Mouse (Mus musculus): ENCODE data around the gene Rgs1. TPM values are rescaled to one million over a fixed set of nuclear protein-coding genes. Genes with fewer than 3 reads are reported as not detected.

Gene Rgs1
- polyA plus RNA-seq, 1 experiment from 2014 or later: not detected

- Histone ChIP-seq H3K27me3 (ENCODE audit: control insufficient read depth, insufficient read depth, low read depth, low read length) (no peaks in the 10 kb centered on the region), H3K4me2 (ENCODE audit: low read length) (no peak overlapping the region), H3K4me3 (ENCODE audit: low read depth, low read length) (no peak overlapping the region), H3K27ac (ENCODE audit: low read length) (no peak overlapping the region), H3K9ac (ENCODE audit: low read depth, low read length) (no peak overlapping the region), H3K4me1 (ENCODE audit: control insufficient read depth, insufficient read depth, low read length) (no peaks in the 10 kb centered on the region), H3K9me3 (replicated peaks; ENCODE audit: control insufficient read depth, low read length, poor library complexity, severe bottlenecking) (no peaks in the 10 kb centered on the region), H3K36me3 (ENCODE audit: control insufficient read depth, insufficient read depth, low read length) (no peaks in the 10 kb centered on the region)
- no peak for ATAC-seq
- 77% methylated on average over 3 of the region's 3 CpGs for WGBS
Measured at GRCm38 (mm10) chr1:144258779-144259178, 9.7 kb upstream of the Rgs1 start.

- Histone ChIP-seq H3K27me3 (ENCODE audit: control insufficient read depth, insufficient read depth, low read depth, low read length) (no peaks in the 10 kb centered on the region), H3K27ac (ENCODE audit: low read length) (no peak overlapping the region), H3K9ac (ENCODE audit: low read depth, low read length) (no peak overlapping the region), H3K4me2 (ENCODE audit: low read length) (no peak overlapping the region), H3K9me3 (replicated peaks; ENCODE audit: control insufficient read depth, low read length, poor library complexity, severe bottlenecking) (no peaks in the 10 kb centered on the region), H3K4me1 (ENCODE audit: control insufficient read depth, insufficient read depth, low read length) (no peaks in the 10 kb centered on the region), H3K36me3 (ENCODE audit: control insufficient read depth, insufficient read depth, low read length) (no peaks in the 10 kb centered on the region), H3K4me3 (ENCODE audit: low read depth, low read length) (no peak overlapping the region)
- no peak for ATAC-seq
- 75% methylated on average over 2 of the region's 2 CpGs for WGBS
Measured at GRCm38 (mm10) chr1:144256556-144257331, 7.7 kb upstream of the Rgs1 start.

- H3K9me3 ChIP-seq (replicated peaks; ENCODE audit: control insufficient read depth, low read length, poor library complexity, severe bottlenecking): no peaks in the 10 kb centered on the region
- H3K4me1 ChIP-seq (ENCODE audit: control insufficient read depth, insufficient read depth, low read length): no peaks in the 10 kb centered on the region
- H3K27me3 ChIP-seq (ENCODE audit: control insufficient read depth, insufficient read depth, low read depth, low read length): no peaks in the 10 kb centered on the region
- no peak overlapping the region for H3K27ac ChIP-seq (ENCODE audit: low read length)
- no peak overlapping the region for H3K4me3 ChIP-seq (ENCODE audit: low read depth, low read length)
- whole genome bisulfite sequencing: 91% methylated on average over 3 of the region's 3 CpGs
- H3K4me2 ChIP-seq (ENCODE audit: low read length): no peak overlapping the region
- no peak overlapping the region for H3K9ac ChIP-seq (ENCODE audit: low read depth, low read length)
- H3K36me3 ChIP-seq (ENCODE audit: control insufficient read depth, insufficient read depth, low read length): no peaks in the 10 kb centered on the region
- no peak for ATAC-seq
Measured at GRCm38 (mm10) chr1:144248206-144248605, 836 bp downstream of the Rgs1 start.

DNA sequence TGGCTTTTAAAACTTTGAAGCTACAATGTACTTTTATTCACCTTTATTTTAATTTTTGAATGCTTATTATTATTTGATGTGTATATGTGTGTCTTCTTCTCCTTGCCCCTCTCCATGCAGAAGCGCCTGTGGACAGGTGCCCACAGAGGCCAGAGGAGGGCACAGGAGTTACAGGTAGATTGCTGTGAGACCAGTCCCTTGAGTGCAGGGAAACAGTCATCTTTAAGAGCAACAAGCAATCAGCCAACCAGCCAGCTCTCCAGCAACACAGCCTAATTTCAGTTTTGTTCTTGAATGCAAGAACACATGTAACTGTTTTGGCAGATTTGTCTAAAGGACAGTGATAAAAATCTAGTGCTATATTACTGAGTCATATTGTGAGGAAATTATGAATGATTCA, 1.7 kb downstream of the Rgs1 start:
- no peak for ATAC-seq
- H3K9ac ChIP-seq (ENCODE audit: low read depth, low read length): no peak overlapping the region
- no peak overlapping the region for H3K27ac ChIP-seq (ENCODE audit: low read length)
- H3K4me3 ChIP-seq (ENCODE audit: low read depth, low read length): no peak overlapping the region
- WGBS: 92% methylated on average over 1 of the region's 1 CpGs
- no peaks in the 10 kb centered on the region for H3K36me3 ChIP-seq (ENCODE audit: control insufficient read depth, insufficient read depth, low read length)
- no peaks in the 10 kb centered on the region for H3K27me3 ChIP-seq (ENCODE audit: control insufficient read depth, insufficient read depth, low read depth, low read length)
- H3K9me3 ChIP-seq (replicated peaks; ENCODE audit: control insufficient read depth, low read length, poor library complexity, severe bottlenecking): no peaks in the 10 kb centered on the region
- no peak overlapping the region for H3K4me2 ChIP-seq (ENCODE audit: low read length)
- H3K4me1 ChIP-seq (ENCODE audit: control insufficient read depth, insufficient read depth, low read length): no peaks in the 10 kb centered on the region

GRCm38 (mm10) chr1:144243511-144243910, 5.5 kb downstream of the Rgs1 start:
- H3K27ac ChIP-seq (ENCODE audit: low read length): no peak overlapping the region
- H3K4me2 ChIP-seq (ENCODE audit: low read length): no peak overlapping the region
- no peak for ATAC-seq
- no peaks in the 10 kb centered on the region for H3K36me3 ChIP-seq (ENCODE audit: control insufficient read depth, insufficient read depth, low read length)
- no peaks in the 10 kb centered on the region for H3K9me3 ChIP-seq (replicated peaks; ENCODE audit: control insufficient read depth, low read length, poor library complexity, severe bottlenecking)
- 82% methylated on average over 1 of the region's 1 CpGs for WGBS
- no peak overlapping the region for H3K9ac ChIP-seq (ENCODE audit: low read depth, low read length)
- no peak overlapping the region for H3K4me3 ChIP-seq (ENCODE audit: low read depth, low read length)
- H3K4me1 ChIP-seq (ENCODE audit: control insufficient read depth, insufficient read depth, low read length): no peaks in the 10 kb centered on the region
- H3K27me3 ChIP-seq (ENCODE audit: control insufficient read depth, insufficient read depth, low read depth, low read length): no peaks in the 10 kb centered on the region

DNA sequence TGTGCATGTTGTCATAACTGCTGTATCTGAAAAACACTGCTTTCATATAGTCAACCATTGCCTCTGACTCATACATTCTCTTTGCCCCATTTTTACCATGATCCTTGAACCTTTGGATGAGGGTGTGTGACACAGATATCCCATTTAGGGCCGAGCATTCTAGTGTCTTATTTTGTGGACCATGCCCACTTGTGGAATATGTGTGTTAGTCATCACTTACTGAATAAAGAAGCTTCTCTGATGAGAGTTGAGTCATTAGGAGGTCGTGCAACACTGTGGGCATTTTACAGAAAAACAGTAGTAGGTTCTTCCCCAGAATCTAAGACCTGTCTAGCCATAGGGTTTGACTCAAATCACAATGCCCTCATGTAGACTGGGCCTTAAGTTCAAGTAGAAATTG, 9.8 kb downstream of the Rgs1 start:
- Histone ChIP-seq H3K27ac (ENCODE audit: low read length) (no peak overlapping the region), H3K4me3 (ENCODE audit: low read depth, low read length) (no peak overlapping the region), H3K9ac (ENCODE audit: low read depth, low read length) (no peak overlapping the region), H3K4me2 (ENCODE audit: low read length) (no peak overlapping the region), H3K4me1 (ENCODE audit: control insufficient read depth, insufficient read depth, low read length) (no peaks in the 10 kb centered on the region), H3K36me3 (ENCODE audit: control insufficient read depth, insufficient read depth, low read length) (no peaks in the 10 kb centered on the region), H3K27me3 (ENCODE audit: control insufficient read depth, insufficient read depth, low read depth, low read length) (no peaks in the 10 kb centered on the region), H3K9me3 (replicated peaks; ENCODE audit: control insufficient read depth, low read length, poor library complexity, severe bottlenecking) (no peaks in the 10 kb centered on the region)
- 78% methylated on average over 2 of the region's 2 CpGs for WGBS
- ATAC-seq: no peak

- Histone ChIP-seq H3K9me3 (replicated peaks; ENCODE audit: control insufficient read depth, low read length, poor library complexity, severe bottlenecking) (no peaks in the 10 kb centered on the region), H3K27me3 (ENCODE audit: control insufficient read depth, insufficient read depth, low read depth, low read length) (no peaks in the 10 kb centered on the region), H3K4me1 (ENCODE audit: control insufficient read depth, insufficient read depth, low read length) (no peaks in the 10 kb centered on the region), H3K4me3 (ENCODE audit: low read depth, low read length) (no peak overlapping the region), H3K27ac (ENCODE audit: low read length) (no peak overlapping the region), H3K4me2 (ENCODE audit: low read length) (no peak overlapping the region), H3K9ac (ENCODE audit: low read depth, low read length) (no peak overlapping the region), H3K36me3 (ENCODE audit: control insufficient read depth, insufficient read depth, low read length) (no peaks in the 10 kb centered on the region)
- no peak for ATAC-seq
Measured at GRCm38 (mm10) chr1:144215230-144215629, 33.8 kb downstream of the Rgs1 start.

DNA sequence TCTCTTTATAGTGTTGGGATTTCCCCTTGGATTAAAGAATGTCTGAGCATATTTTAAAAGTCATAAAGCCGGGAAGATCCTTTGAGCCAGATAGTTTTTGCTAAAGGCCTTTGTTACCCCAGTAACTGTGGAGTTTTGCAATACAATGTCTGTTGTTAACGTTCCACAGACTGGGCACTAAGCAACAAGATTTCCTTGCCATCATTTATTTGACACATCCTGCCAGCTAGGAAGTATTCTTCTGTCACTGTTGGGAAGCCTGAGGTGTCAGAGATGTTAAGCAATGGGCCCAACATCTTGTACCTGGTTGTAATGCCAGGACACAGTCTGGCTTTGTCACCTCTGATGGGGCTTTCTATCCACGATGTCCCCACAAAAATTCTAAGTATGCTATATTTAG, 38.1 kb downstream of the Rgs1 start:
- Histone ChIP-seq H3K9ac (ENCODE audit: low read depth, low read length) (no peak overlapping the region), H3K4me3 (ENCODE audit: low read depth, low read length) (no peak overlapping the region), H3K27me3 (ENCODE audit: control insufficient read depth, insufficient read depth, low read depth, low read length) (no peaks in the 10 kb centered on the region), H3K9me3 (replicated peaks; ENCODE audit: control insufficient read depth, low read length, poor library complexity, severe bottlenecking) (no peaks in the 10 kb centered on the region), H3K4me2 (ENCODE audit: low read length) (no peak overlapping the region), H3K27ac (ENCODE audit: low read length) (no peak overlapping the region), H3K36me3 (ENCODE audit: control insufficient read depth, insufficient read depth, low read length) (no peaks in the 10 kb centered on the region), H3K4me1 (ENCODE audit: control insufficient read depth, insufficient read depth, low read length) (no peaks in the 10 kb centered on the region)
- no peak for ATAC-seq
- 56% methylated on average over 3 of the region's 3 CpGs for WGBS

GRCm38 (mm10) chr1:144206281-144207061, 42.6 kb downstream of the Rgs1 start:
- Histone ChIP-seq H3K9ac (ENCODE audit: low read depth, low read length) (no peak overlapping the region), H3K4me2 (ENCODE audit: low read length) (no peak overlapping the region), H3K9me3 (replicated peaks; ENCODE audit: control insufficient read depth, low read length, poor library complexity, severe bottlenecking) (no peaks in the 10 kb centered on the region), H3K27me3 (ENCODE audit: control insufficient read depth, insufficient read depth, low read depth, low read length) (no peaks in the 10 kb centered on the region), H3K4me1 (ENCODE audit: control insufficient read depth, insufficient read depth, low read length) (no peaks in the 10 kb centered on the region), H3K4me3 (ENCODE audit: low read depth, low read length) (no peak overlapping the region), H3K36me3 (ENCODE audit: control insufficient read depth, insufficient read depth, low read length) (no peaks in the 10 kb centered on the region), H3K27ac (ENCODE audit: low read length) (no peak overlapping the region)
- no peak for ATAC-seq
- WGBS: 78% methylated on average over 7 of the region's 7 CpGs
